Mouse (Mus musculus) layer of hippocampus, postnatal 25 days (tissue): ENCODE results near the gene Limk2. TPM values are rescaled to one million over a fixed set of nuclear protein-coding genes. Genes with fewer than 3 reads are reported as not detected.

Experiments
- DNase-seq, 2 experiments: peaks; one replicate each; pipeline ENCODE4 v3.0.0; 2022; ENCODE audit warnings: mixed read lengths in 2 of 2, low spot score in 1 of 2; ENCODE audit errors: extremely low spot score in 1 of 2
- total RNA-seq, 2 experiments: library from RNA; stranded (reverse); gene quantifications; 2 replicates each; pipeline ENCODE4 v1.2.3; 2021

The Limk2 gene
- total RNA-seq, 2 experiments from 2014 or later = 83.1 to 104 TPM

DNA sequence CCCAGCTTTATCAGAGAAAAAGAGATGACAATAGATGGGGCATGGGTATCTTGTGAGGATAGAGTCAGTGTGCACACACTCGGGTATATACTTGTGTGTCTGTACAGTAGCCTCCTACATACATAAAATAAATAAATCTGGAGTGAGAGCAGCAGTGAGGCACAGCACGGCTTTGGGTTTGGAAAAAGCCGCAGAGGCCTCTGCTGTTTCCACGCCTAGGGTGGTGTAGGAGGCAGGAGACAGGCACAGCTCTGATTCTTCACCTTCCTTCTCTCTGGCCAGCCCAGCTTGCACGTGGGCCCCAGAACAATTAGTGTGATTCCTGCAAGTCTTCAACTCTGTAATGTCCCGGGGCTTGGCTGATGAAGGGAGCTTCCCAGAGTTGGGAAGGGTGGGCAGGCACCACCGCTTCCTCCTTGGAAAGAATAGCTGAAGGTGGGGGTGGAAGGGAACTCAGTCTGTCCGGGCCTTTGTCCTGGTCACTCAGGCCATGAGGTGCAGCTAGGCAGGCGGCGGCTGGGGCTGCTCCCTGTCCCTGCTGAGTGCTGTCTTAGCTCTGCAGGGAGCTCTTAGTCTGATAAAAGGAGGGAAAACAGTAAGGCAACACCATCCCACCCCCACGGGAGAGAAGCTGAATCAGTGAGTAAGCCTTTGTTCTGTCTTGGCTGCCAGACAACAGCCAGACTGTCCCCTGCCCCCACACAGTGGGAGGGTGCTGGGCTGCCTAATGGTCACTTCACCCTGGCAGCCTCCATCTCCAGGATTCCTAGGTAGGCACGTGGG is 71.6 kb downstream of the Limk2 start:
- no peak for DNase-seq

DNA sequence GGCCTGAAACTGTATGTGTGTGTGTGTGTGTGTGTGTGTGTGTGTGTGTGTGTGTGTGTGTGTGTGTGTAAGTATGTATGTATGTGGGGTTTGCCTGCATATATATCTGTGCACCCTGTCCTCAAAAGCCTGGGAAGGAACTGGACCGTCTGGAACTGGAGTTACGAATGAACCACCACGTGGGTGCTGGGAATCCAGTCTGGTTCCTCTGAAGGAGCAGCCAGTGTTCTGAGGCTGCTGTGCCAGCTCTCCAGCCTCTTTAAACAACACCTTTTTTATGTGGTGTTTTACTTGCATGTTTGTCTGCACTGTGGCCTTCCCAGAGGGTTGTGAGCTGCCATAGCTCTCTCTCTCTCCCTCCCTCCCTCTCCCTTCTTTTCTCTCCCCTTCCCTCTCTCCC is 72.4 kb downstream of the Limk2 start:
- no peak for DNase-seq

DNA sequence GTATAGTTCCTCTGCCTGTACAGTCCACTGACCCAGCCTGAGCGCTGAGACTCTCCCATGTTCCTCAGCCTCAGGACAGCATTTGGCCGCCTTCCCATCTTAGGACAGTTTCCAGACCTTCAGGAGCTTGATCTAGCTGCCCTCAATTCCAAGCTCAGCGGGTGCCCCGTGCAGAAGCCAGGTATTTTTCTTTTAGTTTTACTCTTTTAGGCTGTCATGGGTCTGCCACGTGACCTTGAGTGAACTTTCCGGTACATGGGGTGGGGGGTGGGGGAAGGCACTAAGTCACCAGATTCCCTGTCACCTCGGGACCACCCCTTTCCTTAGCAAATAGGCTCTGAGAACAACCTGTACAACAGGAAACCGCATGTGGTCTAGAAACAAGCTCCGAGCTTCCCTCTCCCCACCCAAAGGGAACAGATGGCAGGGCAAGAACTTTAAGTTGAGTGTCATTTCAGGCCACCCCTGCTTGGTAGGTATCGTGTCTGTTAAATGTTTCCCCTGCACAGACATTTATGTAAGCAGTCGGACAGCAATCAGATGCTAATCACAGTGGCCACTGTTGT is 73.3 kb downstream of the Limk2 start:
- DNase-seq = no peak

DNA sequence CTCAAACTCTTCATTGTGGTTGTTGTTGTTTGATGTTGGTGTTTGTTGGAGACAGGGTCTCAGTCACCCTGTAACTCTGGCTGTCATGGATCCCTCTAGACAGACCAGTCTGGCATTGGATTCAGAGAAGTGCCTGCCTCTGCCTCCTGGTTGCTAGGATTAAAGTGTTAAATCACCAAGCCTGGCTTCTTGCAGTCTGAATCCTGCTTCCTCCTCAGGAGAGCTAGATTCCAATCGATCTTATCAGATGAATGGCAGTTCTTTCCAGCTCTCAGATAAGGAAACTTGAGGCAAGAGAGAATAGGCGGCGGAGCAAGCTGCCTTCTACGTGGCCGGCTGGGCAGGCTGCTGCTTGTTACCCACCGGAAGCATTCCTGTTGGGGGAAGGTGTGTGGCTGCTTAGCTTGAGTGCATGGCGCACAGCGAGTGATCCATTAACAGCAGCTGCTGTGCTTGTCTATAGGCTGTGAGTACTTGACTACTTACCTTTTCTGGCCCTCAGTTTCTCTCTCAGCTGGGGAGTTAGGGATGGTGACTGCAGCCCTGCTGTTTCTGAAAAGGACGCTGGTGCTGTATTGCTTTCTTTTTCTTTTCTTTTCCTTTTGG is 74.2 kb downstream of the Limk2 start:
- no peak for DNase-seq

DNA sequence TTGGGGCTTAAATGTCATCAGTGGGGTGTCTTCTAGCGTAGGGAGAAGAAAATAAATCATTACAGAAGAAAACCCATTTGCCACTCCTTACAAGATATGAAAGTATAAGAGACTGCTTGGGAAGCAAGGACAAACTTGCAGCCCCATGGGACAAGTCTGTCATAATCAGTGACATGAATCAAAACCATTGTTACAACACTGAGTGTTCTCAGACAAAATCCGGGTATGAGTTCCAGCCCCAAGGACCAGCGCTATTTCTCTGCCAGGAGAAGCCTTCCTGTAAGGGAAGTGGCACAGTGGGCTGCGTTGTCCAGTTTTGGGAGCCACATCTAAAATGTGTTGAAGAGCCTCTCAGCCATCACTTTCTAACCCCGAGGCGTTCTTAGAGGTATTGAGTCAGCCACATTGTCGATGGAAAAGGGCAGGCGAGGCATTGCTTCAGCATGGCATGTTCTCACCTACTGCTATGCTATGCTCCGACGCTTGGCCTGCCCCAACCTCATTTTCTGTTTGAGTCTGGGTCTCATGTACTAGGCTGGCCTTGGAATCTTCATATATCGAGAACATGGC is 74.8 kb downstream of the Limk2 start:
- DNase-seq = no peak

DNA sequence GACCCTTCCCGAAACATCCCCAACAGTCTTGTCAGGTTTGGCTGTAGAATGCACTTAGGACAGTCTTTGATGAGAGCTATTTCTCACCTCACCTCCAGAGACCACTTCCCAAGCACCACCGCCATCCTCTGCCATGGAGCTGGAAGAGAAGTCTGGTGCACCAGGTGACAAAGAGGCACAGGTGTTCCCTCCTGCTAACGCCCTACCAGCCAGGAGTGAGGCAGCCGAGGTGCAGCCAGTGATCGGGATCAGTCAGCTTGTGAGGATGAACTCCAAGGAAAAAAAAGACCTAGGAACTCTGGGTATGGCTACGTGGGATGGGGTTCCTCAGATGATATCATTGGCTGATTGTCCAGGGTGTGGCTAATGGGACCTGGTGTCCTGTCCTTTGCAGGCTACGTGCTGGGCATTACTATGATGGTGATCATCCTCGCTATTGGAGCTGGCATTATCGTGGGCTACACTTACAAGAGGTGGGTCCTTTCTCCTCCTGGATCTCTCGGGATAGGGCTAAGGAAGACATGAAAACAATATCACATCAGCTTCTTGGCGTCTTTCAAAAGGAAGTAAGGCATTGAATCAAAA is 75.8 kb downstream of the Limk2 start:
- no peak for DNase-seq

DNA sequence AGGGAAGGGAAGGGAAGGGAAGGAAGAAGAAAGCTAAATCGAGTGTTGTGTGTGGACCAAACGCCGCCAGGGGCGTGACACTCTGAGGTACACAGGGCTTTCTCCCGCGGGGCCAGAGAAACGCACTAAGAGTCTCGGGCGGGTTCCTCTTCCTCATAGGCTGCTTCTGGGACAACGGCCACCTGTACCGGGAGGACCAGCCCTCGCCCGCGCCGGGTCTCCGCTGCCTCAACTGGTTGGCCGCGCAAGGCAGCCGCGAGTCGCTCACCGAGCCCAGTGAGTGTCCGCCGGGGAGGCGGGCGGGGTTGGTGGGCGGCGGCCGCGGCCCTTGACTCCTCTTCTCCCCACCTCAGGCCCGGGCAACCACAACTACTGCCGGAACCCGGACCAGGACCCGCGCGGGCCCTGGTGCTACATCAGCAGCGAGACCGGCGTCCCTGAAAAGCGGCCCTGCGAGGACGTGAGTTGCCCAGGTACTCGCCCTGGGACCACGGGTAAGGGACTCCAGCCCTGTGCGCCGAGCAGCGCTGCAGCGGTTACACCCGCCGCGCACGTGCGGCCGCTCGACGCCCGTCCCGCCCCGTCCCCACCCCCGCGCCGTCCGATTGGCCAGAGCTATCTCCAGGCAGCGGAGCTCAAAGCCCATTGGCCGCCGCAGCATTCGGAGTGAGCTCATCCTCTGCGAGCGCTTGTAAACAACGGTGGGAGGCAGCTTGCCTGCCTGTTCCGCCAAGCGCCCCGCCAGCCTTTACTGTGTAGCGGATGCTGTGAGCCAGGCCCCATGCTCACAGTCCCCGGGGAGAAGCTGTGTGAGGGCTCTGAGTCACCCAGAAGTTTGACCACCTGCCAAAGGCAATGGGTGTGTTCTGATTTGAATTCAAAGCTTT is 77.0 kb downstream of the Limk2 start:
- peak; percentile 80 to 81 for DNase-seq

DNA sequence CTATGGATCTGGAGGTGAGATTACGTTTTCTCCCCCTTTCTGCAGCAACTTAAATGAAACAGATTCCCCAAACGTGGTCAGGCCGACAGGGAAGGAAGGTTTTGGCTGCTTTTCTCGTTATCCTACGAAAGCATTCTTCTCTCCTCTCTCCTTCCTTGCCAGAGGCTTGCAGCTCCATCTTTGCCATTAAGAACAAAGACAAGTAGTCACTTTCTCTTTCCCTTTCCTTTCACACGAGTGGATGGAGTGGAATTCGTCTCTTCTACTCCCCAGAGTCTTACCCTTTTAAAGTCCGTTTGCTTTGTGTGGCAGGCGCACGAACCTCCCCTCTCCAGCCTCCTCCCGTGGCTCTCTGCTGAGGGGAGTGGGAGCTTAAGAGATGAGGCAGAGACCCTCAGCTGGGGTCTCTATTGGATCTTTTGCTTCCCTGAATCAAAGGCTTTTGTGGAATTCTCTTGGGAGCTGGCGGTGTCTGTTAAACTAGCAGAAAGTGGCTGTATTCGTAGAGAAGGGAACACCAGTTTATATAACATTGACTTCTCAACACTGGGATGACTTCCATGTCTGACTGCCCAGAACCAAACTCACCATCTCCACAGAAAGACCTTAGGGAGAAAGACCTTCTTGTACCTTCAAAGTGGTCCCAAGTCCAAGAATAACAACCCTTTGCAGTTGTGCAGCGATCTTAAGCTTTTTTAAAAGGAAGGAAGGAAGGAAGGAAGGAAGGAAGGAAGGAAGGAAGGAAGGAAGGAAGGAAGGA is 77.8 kb downstream of the Limk2 start:
- DNase-seq = no peak

DNA sequence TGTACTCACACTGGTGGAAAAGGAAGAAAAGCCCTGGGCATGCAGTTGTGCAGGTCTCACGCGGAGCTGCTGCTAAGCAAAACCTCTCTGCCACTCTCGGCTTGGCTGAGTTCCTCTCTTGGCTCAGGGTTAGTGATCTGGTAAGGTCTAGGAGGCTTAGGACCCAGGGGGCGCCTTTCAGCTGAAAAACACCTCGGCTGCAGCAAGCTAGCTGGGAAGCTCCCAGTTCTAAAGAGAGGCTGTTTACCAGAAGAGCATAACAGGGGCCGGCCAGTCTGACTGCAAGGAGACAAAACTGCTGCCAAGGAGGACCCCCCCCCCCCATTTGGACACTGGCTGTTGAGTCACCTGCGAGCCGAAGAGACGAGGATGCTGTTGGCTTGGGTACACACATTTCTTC is 78.4 kb downstream of the Limk2 start:
- peak; percentile 63 to 79 for DNase-seq

DNA sequence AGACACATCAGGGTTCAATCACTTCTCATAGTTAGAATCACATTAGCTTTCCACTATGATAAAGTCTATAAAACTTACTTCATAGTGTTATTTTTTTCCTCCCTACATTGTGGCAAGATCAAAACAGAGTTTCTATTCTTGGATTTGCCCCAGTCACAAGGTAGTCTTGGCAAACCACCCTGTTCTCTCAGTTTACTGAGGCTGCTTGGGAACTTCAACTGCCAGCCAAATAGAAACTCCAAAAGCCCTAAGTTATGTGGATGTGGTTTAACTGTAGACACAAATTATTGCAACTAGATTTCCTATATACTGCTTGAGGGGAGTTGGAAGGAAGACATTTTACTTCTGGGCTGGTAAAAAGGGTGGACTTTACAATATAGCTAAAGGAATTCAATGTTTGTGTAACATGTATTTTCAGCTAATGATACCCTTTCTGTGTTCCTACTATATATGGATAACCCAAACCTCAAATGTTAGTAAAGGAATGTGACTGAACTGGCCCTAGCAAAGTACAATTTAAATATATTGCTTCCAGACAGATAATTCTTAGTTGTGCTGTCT is 79.0 kb downstream of the Limk2 start, which contains the start of gene Pik3ip1:
Gene Pik3ip1, plus strand, starts transcription at position 511 of the 561 bp plus-strand sequence.
- no peak for DNase-seq

DNA sequence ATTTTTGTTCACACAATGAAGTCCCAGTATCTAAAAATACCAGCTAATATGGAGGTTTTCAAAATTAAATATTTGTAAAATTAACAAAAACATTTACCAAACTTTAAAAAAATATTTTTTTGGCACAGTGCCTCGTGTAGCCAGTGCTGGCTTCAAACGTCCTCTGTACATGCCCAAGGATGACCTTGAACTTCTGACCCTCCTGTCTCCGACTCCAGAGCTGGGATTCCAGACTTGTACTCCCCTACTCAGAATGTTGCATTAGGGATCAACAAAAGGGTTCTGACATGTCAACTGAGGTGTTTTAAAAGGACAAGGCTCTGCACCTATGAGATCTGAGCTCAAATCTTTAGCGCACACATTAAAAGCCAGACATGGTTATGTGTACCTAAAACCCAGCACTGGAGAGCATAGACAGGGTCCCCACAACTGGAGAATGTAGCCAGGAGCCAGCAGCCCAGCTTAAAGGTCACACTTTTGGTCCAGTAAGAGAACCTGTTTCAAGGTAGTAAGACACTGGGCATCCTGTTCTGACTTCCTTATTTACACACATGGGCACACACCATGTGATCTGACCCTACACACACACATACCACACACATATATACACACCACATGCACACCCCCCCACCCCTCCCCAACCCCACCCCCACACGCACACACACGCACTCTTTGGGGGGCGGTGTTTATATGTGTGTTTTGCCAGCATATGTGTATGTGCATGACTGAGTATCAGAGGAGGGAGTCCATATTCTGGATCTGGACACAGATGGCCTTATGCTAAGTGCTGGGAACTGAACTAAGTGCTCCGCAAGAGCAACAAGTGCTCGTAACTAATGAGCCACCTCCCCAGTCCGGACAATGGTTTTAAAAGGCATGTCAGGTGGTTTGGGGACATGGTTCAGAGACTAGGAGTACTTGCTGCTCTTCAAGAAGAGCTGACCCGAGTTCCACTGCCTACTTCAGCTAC is 79.9 kb downstream of the Limk2 start:
- no peak for DNase-seq

DNA sequence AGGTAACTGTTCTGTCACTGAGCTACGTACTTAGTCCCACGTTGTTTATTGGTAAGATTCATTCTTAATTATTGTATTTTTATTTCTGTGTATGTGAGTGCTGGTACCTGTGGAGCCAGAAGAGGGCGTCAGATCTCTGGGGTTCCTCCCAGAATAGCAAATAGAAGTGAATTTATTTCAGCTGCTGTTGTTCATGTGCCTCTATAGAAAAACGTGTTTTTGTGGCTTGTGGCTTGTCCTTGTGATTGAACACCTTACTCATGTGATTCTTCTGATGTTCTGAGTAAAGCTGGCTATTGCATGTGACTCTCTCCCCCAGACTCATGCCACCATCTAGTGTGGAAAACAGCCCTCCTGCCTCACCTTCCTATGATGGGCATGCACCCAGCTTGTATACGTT is 80.7 kb downstream of the Limk2 start:
- DNase-seq = no peak

DNA sequence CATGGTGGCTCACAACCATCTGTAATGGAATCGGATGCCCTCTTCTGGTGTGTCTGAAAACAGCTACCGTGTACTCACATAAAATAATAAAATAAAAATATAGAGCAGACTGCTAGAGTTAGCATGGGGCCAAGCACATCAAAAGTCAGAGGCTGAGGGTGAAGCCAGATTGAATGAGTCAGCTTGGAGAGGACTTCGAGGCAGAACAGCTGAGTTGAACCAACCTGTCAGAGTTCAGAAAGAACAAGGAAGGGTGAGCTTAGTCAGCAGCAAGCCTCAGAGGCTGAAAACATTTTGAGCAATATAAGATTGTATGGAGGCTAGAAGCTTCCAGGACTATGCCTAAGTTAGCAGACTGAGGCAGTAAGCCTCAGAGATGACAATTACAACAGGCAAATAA is 90.7 kb downstream of the Limk2 start:
- no peak for DNase-seq

DNA sequence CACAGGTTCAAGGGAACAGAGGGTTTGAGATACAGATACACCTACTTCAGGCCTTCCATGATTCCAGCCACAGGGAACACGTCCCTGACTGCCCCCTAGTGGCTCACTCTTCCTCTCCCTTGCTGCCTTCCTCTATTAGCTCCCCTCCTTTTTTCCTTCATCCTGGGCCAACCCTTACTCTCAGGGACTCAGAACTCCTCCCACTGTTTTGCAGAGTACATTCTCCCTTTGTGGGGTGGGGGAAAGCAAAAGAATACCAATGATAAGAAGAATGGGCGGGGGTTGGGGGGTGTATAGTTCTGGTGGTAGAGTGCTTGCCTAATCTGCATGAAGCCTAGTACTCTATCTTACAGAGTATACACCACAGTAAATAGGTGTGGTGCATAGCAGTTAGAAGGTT is 94.8 kb downstream of the Limk2 start:
- peak in 1 of 2 experiments; percentile 72 for DNase-seq

DNA sequence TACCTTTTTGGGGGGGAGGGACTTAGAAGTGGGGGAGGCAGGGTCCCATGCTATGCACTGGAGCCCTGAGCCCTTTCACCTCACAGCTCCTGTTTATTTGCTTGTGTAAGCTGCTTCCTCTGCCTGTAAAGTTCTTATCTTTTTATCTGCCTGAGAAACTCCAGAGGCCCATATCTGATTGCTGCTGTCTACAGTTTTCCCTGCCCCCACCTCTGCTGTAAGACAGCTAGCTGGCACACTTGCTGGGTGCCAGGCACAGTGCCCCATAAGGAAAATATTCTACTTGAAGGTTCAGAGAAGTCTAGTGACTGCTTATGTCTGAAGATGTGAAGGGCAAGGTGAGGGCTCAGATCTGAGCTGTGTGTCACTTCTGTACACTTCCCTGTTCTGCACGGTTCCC is 95.7 kb downstream of the Limk2 start:
- DNase-seq = no peak

DNA sequence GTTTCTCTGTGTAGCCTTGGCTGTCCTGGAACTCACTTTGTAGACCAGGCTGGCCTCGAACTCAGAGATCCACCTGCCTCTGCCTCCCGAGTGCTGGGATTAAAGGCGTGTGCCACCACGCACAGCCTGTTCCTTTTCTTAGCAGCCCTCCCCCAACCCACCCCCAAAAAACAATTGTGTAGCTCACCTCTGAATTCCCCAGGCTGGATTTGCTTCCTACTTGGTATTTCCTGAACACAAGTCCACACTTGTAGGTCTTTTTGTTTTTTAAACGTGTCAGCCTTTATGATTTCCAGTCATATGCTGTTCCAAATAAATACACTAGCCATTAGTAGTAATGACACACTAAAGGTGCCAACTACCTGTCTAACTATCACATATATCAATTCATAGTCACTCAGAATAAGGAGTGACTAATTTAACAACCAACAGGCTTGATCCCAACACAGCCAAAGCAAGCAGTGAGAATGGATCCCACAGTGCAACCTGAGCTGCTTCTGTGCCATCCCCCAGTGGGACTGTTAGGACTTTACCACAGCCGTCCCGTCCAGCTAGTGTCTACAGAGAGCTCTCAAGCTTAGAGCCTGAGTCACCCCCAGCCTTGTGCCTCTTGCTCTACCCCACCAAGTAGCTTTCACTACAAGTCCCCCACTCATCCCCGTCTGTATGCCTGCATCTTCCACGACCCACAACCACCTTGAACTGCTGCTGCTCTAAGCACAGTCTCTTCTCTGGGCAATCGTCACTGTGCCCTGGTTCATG is 97.2 kb downstream of the Limk2 start:
- no peak for DNase-seq
